Comparison of ENCODE assay signal across 8 mouse cellular contexts in genomic region chr14:26969856-26970407, GRCm38 (mm10). TPM values are rescaled to one million over a fixed set of nuclear protein-coding genes. Genes with fewer than 3 reads are reported as not detected.
DNase-seq lines count a peak whose midpoint lies in the region; ATAC-seq lines count a peak whose summit lies in the region.

No protein-coding gene starts in this region.

- under 1% methylated on average over 61 of the region's 62 CpGs for WGBS in liver, embryonic 13.5 days (ENCODE audit: insufficient replicate concordance)
- under 1% methylated on average over 39 of the region's 62 CpGs for WGBS in neural tube, embryonic 11.5 days

- peak overlapping the region; percentile 87 for H3K4me3 ChIP-seq in liver, embryonic 13.5 days (replicated peaks)
- peak overlapping the region; percentile 92 for H3K4me3 ChIP-seq in neural tube, embryonic 11.5 days (ENCODE audit: low read depth, low read length)

- H3K36me3 ChIP-seq in liver, embryonic 13.5 days = no peaks in the 10 kb centered on the region
- no peaks in the 10 kb centered on the region for H3K36me3 ChIP-seq in neural tube, embryonic 11.5 days (ENCODE audit: control insufficient read depth, insufficient read depth, low read length)

- peak overlapping the region; percentile 87 for H3K9ac ChIP-seq in liver, embryonic 13.5 days
- peak overlapping the region; percentile 88 for H3K9ac ChIP-seq in neural tube, embryonic 11.5 days (ENCODE audit: low read length)

- peak overlapping the region; percentile 58; the same call in 1 of the 2 replicates for H3K27ac ChIP-seq in liver, embryonic 13.5 days
- H3K27ac ChIP-seq in neural tube, embryonic 11.5 days (ENCODE audit: low read depth, low read length) = peak overlapping the region; percentile 89

- peak; percentile 73 for ATAC-seq in liver, embryonic 13.5 days (ENCODE audit: low read depth)
- ATAC-seq in neural tube, embryonic 11.5 days (ENCODE audit: insufficient read depth, low FRiP score, low TSS enrichment) = peak; percentile 84

- peak overlapping the region; percentile 100 for H3K4me2 ChIP-seq in liver, embryonic 13.5 days
- H3K4me2 ChIP-seq in neural tube, embryonic 11.5 days (ENCODE audit: low read depth) = peak overlapping the region; percentile 58

- no peaks in the 10 kb centered on the region for H3K9me3 ChIP-seq in liver, embryonic 13.5 days (replicated peaks)
- H3K9me3 ChIP-seq in neural tube, embryonic 11.5 days (ENCODE audit: control insufficient read depth, low read length) = no peaks in the 10 kb centered on the region

- H3K4me1 ChIP-seq in liver, embryonic 13.5 days (replicated peaks) = peaks cover 31% of the 10 kb centered on the region
- H3K4me1 ChIP-seq in neural tube, embryonic 11.5 days (ENCODE audit: control insufficient read depth, insufficient read depth, low read length) = peaks cover 5% of the 10 kb centered on the region; the same call in 1 of the 2 replicates

- 0 out of 2 replicates have a peak, but pooled peaks cover 3% of the 10 kb centered on the region for H3K27me3 ChIP-seq in liver, embryonic 13.5 days
- no peaks in the 10 kb centered on the region for H3K27me3 ChIP-seq in neural tube, embryonic 11.5 days (ENCODE audit: control insufficient read depth, insufficient read depth, low read length)

- DNase-seq in 3T3-L1 (ENCODE audit: low read depth, low spot score) (peak; percentile 66), MN1 (ENCODE audit: low spot score) (peak; percentile 84)
- DNase-seq in cerebellum, postnatal 14 days = peak; percentile 76 to 79
- DNase-seq in frontal cortex, postnatal 14 days (ENCODE audit: low spot score in 2 of 2) = peak; percentile 51 to 56
- peak; percentile 29 to 66 for DNase-seq in kidney, postnatal 36 days
- peak; percentile 40 for DNase-seq in liver, embryonic 13.5 days
- peak; percentile 74 for DNase-seq in neural tube, embryonic 11.5 days (ENCODE audit: low spot score)
- DNase-seq in thymus, postnatal 36 days = peak; percentile 62 to 68

RNA-seq across cellular contexts. Expression of gene Appl1, which starts 1.1 kb away (rescaled TPM):
- polyA plus RNA-seq in liver, embryonic 13.5 days (2015; fragmentation: Nextera tagmentation; extraction: Ambion mirVana) = 6.0 and 8.6 TPM in 2 replicates
- polyA plus RNA-seq in neural tube, embryonic 11.5 days (2014; fragmentation: Nextera tagmentation; extraction: Ambion mirVana) = 32.7 and 39.2 TPM in 2 replicates

RNA-seq across cellular contexts. Expression of gene Hesx1, which starts 24.3 kb away (rescaled TPM):
- polyA plus RNA-seq in liver, embryonic 13.5 days (2015; fragmentation: Nextera tagmentation; extraction: Ambion mirVana) = 17.0 and 17.7 TPM in 2 replicates
- not detected in 2 replicates for polyA plus RNA-seq in neural tube, embryonic 11.5 days (2014; fragmentation: Nextera tagmentation; extraction: Ambion mirVana)

Comparison
In these comparisons a context has a peak if more than half of its experiments do, and no peak if none do; other contexts are left out.
1. Peak in every context shown above with its lines: DNase-seq, ATAC-seq, H3K4me3 ChIP-seq and H3K27ac ChIP-seq.
2. RNA of gene Hesx1, which starts 24.3 kb away (polyA plus RNA-seq): 17.0 to 17.7 TPM in liver, embryonic 13.5 days; not detected in neural tube, embryonic 11.5 days; every median in the first group is over 10 times any median in the second.